Mouse (Mus musculus) megakaryocyte, embryonic 14.5 days (primary cell): ENCODE measurements around the gene Theg.

Experiments used
- FLI1 ChIP-seq: IDR thresholded peaks from 2 replicates; pipeline ENCODE4 v1.6.1; 2012; ENCODE audit warnings: low read length, inconsistent platforms, mixed read lengths
- GATA1 ChIP-seq: IDR thresholded peaks from 3 replicates; pipeline ENCODE4 v1.6.1; 2012; ENCODE audit warnings: mixed read lengths, low read length, inconsistent platforms, borderline replicate concordance

DNA sequence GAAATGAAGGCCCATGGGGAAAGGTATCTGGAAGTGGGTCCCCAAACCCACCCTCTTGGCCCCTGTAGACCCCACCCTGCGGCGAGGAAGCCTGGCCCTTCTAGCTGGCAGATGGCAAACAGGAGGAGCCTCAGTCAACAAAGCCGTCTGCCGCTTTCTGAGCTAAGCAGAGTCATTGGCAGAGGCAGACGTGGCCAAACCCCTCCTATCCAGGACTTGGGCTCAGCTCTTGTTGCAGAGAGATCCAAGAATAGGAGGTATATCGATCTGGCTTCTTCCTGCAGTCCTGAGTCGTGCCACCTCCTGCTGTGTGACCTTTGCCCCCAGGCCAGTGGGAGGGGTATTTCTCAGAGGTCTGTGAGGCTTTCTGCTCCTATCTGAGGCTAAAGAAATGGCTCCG lies 28.7 kb upstream of the Theg start:
- TF ChIP-seq FLI1 (no peak), GATA1 (no peak)
